Mouse (Mus musculus) liver, embryonic 15.5 days (tissue): ENCODE results near the gene Emc6. TPM values are rescaled to one million over a fixed set of nuclear protein-coding genes. Genes with fewer than 3 reads are reported as not detected.

Source experiments
- ATAC-seq: fragments of 200-750 bp; cut with Nextera tagmentation; 2 replicates; pipeline ENCODE4 v1.8.0; 2017; ENCODE audit warnings: moderate number of reproducible peaks, mild to moderate bottlenecking, moderate library complexity; ENCODE audit not compliant: insufficient read depth
- H3K27ac ChIP-seq: fragments of 300-500 bp; sonication (generic); replicated peaks from 2 replicates; pipeline ENCODE4 v1.5.1; 2015; ENCODE audit warnings: mild to moderate bottlenecking, inconsistent platforms
- H3K27me3 ChIP-seq: fragments of 300-500 bp; sonication (generic); 2 replicates; pipeline ENCODE4 v1.6.1; 2015; ENCODE audit warnings: mild to moderate bottlenecking, inconsistent platforms
- H3K36me3 ChIP-seq: fragments of 300-500 bp; sonication (generic); replicated peaks from 2 replicates; pipeline ENCODE4 v1.6.1; 2015; ENCODE audit warnings: moderate library complexity, mild to moderate bottlenecking, inconsistent platforms
- H3K4me1 ChIP-seq: fragments of 300-500 bp; sonication (generic); replicated peaks from 2 replicates; pipeline ENCODE4 v1.6.1; 2015; ENCODE audit warnings: inconsistent platforms
- H3K4me2 ChIP-seq: fragments of 300-500 bp; sonication (generic); 2 replicates; pipeline ENCODE4 v1.6.1; 2015; ENCODE audit warnings: moderate library complexity, mild to moderate bottlenecking, inconsistent platforms
- H3K4me3 ChIP-seq: fragments of 300-500 bp; sonication (generic); replicated peaks from 2 replicates; pipeline ENCODE4 v1.5.1; 2015; ENCODE audit warnings: mild to moderate bottlenecking, inconsistent platforms
- H3K9ac ChIP-seq: fragments of 300-500 bp; sonication (generic); 2 replicates; pipeline ENCODE4 v1.6.1; 2015; ENCODE audit warnings: moderate library complexity, mild to moderate bottlenecking, inconsistent platforms
- H3K9me3 ChIP-seq: fragments of 300-500 bp; sonication (generic); replicated peaks from 2 replicates; pipeline ENCODE4 v1.6.1; 2016; ENCODE audit warnings: inconsistent platforms
- WGBS: fragments of 180-500 bp; shearing (Covaris S2); methylation state at CpG from one replicate; pipeline ENCODE4 v1.1.7; 2015; ENCODE audit warnings: mixed read lengths; ENCODE audit not compliant: insufficient replicate concordance; 5-methylcytosine and 5-hydroxymethylcytosine counted together
- polyA plus RNA-seq: library from polyadenylated mRNA; unstranded; fragments of >200 nt; fragmentation: Nextera tagmentation; extraction: Ambion mirVana; gene quantifications from 2 replicates; pipeline ENCODE4 v1.2.1, GENCODE M21; 2015

Emc6 gene
- polyA plus RNA-seq, 1 experiment from 2014 or later = 73.6 TPM

DNA sequence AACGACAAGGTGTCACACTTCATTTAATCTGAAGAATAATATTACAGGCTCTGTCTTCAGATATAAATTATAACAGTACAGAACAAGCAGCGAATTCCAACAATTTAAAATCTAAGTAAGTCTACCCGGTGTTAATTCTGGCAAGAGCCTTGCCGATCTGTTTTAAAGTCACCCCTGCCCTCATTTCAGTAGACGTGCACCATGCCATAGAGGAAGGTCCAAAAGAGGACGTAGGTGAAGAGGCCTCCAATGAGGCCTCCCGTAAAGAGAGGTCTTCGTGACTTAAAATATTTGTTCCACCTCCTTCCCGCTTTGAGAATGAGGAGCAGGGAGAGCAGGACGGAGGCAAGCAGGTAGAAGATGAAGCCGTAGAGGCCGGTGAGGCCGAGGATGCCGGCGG, 651 bp downstream of the Emc6 start:
- peak overlapping the region; percentile 97 for H3K4me2 ChIP-seq
- ATAC-seq = no peak
- H3K4me3 ChIP-seq = peak overlapping the region; percentile 96
- peak overlapping the region; percentile 84 for H3K9ac ChIP-seq
- peak overlapping the region; percentile 82 for H3K27ac ChIP-seq
- H3K9me3 ChIP-seq = no peaks in the 10 kb centered on the region
- H3K36me3 ChIP-seq = peaks cover 19% of the 10 kb centered on the region
- no peaks in the 10 kb centered on the region for H3K27me3 ChIP-seq
- H3K4me1 ChIP-seq = peaks cover 42% of the 10 kb centered on the region
- WGBS = 1% methylated on average over 15 of the region's 15 CpGs

DNA sequence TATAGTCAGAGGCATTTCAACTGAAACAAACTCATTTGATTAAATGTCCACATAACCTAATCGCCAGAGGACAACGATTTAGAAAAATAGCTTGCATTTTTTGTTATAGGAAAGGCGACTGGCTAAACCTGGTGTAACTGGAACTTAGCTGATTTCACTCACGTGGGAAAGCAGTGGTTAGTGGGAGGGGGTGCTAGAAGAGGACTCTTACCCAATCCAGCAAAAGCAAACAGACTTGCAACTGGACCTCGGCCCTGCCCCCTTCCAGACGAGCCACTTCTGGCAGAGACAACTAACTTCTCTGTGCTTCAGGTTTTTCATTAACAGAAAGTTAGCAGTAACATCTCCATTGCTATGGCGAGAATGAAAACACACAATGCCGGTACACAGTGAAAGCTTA, 1.2 kb downstream of the Emc6 start:
- Histone ChIP-seq H3K4me2 (peak overlapping the region; percentile 97), H3K9me3 (no peaks in the 10 kb centered on the region), H3K27ac (peak overlapping the region; percentile 82), H3K4me3 (peak overlapping the region; percentile 96), H3K36me3 (peaks cover 19% of the 10 kb centered on the region), H3K9ac (peak overlapping the region; percentile 84), H3K4me1 (peaks cover 42% of the 10 kb centered on the region), H3K27me3 (no peaks in the 10 kb centered on the region)
- WGBS = 27% methylated on average over 8 of the region's 8 CpGs
- no peak for ATAC-seq

DNA sequence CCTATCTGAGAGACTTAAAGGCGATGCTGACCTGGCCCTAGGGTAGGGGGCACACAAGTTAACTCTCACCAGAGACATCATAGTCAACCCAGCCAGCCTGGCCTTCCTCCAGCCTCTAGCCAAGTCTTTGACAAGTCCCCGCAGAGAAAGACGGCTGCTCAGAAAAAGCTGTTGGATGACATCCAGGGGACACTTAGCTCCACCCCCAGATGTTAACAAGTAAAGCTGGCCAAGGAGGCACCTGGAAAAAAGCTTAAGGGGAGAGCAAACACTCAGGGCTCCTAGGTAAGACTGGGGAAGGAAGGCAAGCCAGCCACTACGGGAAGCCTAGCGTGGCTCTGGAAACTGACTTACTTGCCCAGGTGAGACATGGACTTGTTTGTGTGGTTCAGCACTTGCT, 4.7 kb downstream of the Emc6 start:
- Histone ChIP-seq H3K4me1 (peaks cover 25% of the 10 kb centered on the region), H3K9me3 (no peaks in the 10 kb centered on the region), H3K27me3 (no peaks in the 10 kb centered on the region), H3K36me3 (peaks cover 19% of the 10 kb centered on the region), H3K4me2 (no peak overlapping the region), H3K4me3 (no peak overlapping the region), H3K27ac (no peak overlapping the region), H3K9ac (no peak overlapping the region)
- 64% methylated on average over 5 of the region's 5 CpGs for WGBS
- ATAC-seq = no peak

DNA sequence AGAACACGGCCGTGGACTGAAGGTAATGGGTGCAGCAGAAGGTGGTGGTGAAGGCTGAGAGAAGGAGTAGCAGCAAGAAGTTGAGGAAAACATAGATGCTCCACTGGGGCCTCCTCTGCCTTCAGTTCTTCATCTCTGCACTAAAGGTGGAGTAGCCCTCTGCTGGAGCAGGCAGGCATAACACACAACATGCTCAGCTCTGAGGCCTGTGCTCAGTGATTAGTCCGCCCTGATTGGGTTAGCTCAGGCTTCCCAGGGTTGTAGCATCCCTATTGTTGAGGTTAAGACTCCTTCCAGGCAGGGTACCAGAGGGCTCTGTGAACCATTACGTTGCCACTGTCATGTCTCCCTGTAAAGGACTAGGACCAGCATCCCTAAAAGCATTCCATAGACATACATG, 7.6 kb downstream of the Emc6 start:
- Histone ChIP-seq H3K9me3 (no peaks in the 10 kb centered on the region), H3K36me3 (peaks cover 16% of the 10 kb centered on the region), H3K4me2 (no peak overlapping the region), H3K4me3 (no peak overlapping the region), H3K4me1 (peaks cover 6% of the 10 kb centered on the region; the same call in 1 of the 2 replicates), H3K9ac (no peak overlapping the region), H3K27me3 (no peaks in the 10 kb centered on the region), H3K27ac (no peak overlapping the region)
- no peak for ATAC-seq
- 41% methylated on average over 4 of the region's 4 CpGs for WGBS

DNA sequence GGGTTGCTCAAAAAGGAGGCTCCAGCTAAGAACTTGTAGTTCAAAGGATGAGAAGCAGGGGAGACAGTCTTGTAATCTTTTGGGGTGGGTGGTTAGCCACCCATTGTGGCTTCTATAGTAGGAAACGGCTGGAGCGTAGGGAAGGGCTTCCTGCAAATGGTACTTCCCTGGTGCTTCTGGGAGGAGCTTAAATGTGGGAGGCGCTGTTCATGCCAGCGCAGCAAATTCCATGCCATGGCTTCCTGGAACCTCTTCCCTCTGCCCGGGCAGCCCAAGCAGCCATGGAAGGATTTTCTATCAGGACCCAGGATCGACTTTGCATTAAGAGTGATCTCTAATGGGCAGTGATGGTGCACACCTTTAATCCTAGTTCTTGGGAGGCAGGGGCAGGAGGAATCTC, 8.3 kb downstream of the Emc6 start:
- peaks cover 4% of the 10 kb centered on the region; the same call in 1 of the 2 replicates for H3K4me1 ChIP-seq
- WGBS = 68% methylated on average over 6 of the region's 6 CpGs
- peaks cover 10% of the 10 kb centered on the region for H3K36me3 ChIP-seq
- H3K9ac ChIP-seq = no peak overlapping the region
- H3K27me3 ChIP-seq = no peaks in the 10 kb centered on the region
- no peaks in the 10 kb centered on the region for H3K9me3 ChIP-seq
- H3K4me3 ChIP-seq = no peak overlapping the region
- no peak overlapping the region for H3K27ac ChIP-seq
- H3K4me2 ChIP-seq = no peak overlapping the region
- no peak for ATAC-seq

DNA sequence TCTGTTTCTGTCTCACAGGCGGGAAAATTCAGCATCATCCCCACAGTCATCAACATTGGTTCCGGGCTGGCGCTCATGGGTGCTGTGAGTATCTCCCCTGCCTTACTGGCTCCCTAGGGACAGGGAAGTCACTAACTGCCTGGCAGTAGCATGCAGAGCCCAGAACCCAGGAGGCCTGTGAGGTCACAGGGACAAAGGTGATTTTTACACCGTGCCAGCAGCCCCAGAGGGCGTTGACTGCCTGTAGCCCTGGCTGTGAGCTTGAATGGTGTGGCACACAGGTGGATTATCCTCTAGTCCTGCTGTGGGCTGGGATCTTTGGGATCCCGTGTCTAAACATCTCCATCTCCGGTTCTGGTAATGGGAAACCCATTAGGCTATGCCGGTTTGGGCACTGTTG, 8.8 kb downstream of the Emc6 start:
- Histone ChIP-seq H3K27me3 (no peaks in the 10 kb centered on the region), H3K4me3 (no peak overlapping the region), H3K9ac (no peak overlapping the region), H3K9me3 (no peaks in the 10 kb centered on the region), H3K27ac (no peak overlapping the region), H3K36me3 (peaks cover 5% of the 10 kb centered on the region), H3K4me1 (peaks cover 4% of the 10 kb centered on the region; the same call in 1 of the 2 replicates), H3K4me2 (no peak overlapping the region)
- 78% methylated on average over 8 of the region's 8 CpGs for WGBS
- ATAC-seq = no peak

DNA sequence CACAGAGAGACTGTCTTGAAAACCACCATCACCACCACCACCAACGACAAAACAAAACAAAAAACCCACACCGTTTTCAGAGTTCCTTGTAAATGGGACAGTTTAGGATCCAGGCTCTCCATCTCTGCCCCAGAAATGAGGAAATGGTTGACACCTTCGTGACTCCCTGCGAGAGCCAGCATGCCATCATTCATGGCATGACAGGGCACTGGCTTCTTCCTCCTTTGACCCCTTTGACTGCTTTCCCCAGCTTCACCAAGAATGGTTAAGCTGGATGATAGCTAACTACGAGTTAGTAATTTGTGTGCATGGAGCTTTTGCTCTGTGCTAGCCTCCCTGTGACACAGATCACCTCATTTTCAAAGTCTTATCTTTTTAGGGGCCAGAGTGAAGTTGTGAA, 14.6 kb downstream of the Emc6 start:
- H3K9ac ChIP-seq = no peak overlapping the region
- WGBS = 16% methylated on average over 5 of the region's 5 CpGs

DNA sequence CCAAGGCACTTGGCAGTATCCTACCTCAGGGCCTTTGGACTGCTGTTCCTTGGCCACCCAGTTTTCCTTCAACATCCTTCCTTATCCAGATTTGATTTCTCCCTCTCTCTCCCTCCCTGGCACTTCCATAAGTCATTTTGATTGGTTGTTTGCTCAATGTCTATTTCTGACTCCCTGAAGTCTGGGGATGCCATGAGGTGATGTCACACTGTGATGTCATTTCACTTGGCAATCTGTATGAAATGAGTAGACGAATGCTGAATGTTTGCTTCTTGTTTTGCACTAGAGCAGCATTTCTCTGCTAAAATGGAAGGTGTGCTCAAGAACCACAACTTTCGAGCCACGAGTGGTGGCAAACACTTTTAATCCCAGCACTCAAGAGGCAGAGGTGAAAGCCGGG, 15.2 kb downstream of the Emc6 start:
- no peaks in the 10 kb centered on the region for H3K9me3 ChIP-seq
- ATAC-seq = no peak
- H3K4me2 ChIP-seq = no peak overlapping the region
- no peaks in the 10 kb centered on the region for H3K36me3 ChIP-seq
- H3K27me3 ChIP-seq = peaks cover 36% of the 10 kb centered on the region
- no peak overlapping the region for H3K9ac ChIP-seq
- H3K27ac ChIP-seq = no peak overlapping the region
- WGBS = 71% methylated on average over 4 of the region's 4 CpGs
- no peak overlapping the region for H3K4me3 ChIP-seq
- H3K4me1 ChIP-seq = no peaks in the 10 kb centered on the region

More for the DNA sequence above, 14.6 kb downstream of the Emc6 start:
- no peaks in the 10 kb centered on the region for H3K4me1 ChIP-seq
- H3K9me3 ChIP-seq = no peaks in the 10 kb centered on the region
- no peak overlapping the region for H3K27ac ChIP-seq
- H3K36me3 ChIP-seq = no peaks in the 10 kb centered on the region
- no peak overlapping the region for H3K4me2 ChIP-seq
- peaks cover 36% of the 10 kb centered on the region for H3K27me3 ChIP-seq
- ATAC-seq = no peak
- no peak overlapping the region for H3K4me3 ChIP-seq

DNA sequence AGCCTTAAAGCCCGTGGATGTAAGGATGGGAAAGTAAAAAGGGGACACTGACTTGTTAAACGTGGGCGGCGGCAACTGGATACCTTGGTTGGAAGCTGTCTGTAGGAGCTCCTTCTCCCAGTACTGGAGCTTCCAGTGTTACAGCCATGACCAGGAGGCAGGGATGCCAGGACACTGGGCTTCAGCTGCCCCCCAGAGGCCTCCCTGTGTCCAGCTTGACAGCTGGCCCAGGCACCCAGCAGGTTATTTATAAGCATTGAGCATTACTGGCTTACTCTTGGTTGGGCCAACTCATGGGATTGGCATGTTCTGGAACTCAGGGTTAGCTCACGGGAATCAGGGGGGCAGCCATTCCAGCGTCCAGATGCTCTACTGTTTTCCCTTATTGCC, 16.0 kb downstream of the Emc6 start:
- 35% methylated on average over 6 of the region's 6 CpGs for WGBS
- peak overlapping the region; percentile 64 for H3K4me2 ChIP-seq
- no peaks in the 10 kb centered on the region for H3K36me3 ChIP-seq
- no peaks in the 10 kb centered on the region for H3K4me1 ChIP-seq
- no peak for ATAC-seq
- no peak overlapping the region for H3K9ac ChIP-seq
- peak overlapping the region; percentile 39; the same call in 1 of the 2 replicates for H3K4me3 ChIP-seq
- H3K9me3 ChIP-seq = no peaks in the 10 kb centered on the region
- no peak overlapping the region for H3K27ac ChIP-seq
- H3K27me3 ChIP-seq = peaks cover 36% of the 10 kb centered on the region

DNA sequence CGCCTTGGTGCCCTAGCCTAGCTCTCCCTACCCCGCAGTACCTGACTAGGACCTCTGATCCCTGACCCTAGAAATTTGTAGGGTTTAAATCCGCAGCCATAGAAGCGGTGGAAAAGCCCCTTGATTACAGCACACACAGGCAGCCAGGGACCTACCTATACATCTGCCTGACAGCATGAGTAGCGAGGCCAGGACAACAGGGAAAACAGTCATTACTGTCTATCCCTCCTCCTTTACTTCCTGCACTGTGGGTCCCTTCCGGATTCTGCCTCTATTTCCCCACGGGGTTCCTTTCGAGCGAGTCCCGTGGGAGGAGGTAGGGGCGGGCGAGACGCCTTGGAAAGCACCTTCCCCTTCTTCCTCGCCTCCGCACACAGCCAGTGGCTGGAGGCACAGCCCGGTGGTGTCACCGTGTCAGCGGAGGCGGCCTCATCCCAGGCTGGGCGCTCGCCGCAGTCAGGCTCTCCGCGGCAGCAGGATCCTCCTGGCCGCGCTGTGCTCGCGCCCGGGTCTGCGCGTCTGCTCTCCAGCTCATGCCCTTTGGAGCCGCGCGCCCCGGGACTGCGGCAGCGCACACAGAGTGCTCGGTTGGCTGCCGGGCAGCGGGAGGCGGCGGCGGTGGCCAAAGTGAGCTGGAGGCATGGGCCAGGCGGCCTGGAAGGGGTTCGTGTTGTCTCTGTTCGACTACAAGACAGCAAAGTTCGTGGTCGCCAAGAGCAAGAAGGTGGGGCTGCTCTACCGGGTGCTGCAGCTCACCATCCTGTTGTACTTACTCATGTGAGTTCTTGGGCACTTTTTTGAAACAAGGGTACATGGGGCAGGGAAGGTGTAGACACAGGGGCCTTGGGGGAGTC, 16.7 kb downstream of the Emc6 start, which contains the start of gene P2rx5:
P2rx5 (plus strand) TSS at position 465 of the 854 bp plus-strand sequence.
- whole genome bisulfite sequencing = 3% methylated on average over 49 of the region's 49 CpGs
- Histone ChIP-seq H3K4me2 (peak within 1 kb of the TSS; percentile 64), H3K9me3 (no peaks in the 10 kb centered on the region), H3K27ac (no peak within 1 kb of the TSS), H3K4me3 (peak within 1 kb of the TSS; percentile 39), H3K27me3 (peaks cover 42% of the 10 kb centered on the region), H3K9ac (no peak within 1 kb of the TSS), H3K36me3 (no peaks in the 10 kb centered on the region), H3K4me1 (no peaks in the 10 kb centered on the region)
- ATAC-seq = peak; percentile 25; the same call in 1 of the 2 replicates

DNA sequence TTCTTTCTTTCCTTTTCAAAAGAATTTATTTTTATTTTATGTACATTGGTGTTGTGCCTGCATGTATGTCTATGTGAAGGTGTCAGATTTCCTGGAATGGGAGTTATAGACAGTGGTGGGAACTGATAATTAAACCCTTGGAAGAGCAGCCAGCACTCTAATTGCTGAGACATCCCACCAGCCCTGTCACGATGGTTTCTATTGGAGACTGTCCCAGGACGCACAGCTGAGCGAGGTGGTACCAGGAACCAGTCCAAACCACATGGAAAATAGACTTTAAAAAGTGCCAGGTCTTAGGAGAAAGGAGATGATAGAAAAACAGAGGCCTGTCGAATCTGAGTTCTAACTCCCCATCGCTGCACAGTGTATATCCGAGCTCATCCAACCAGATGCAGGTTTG, 21.8 kb downstream of the Emc6 start:
- H3K4me3 ChIP-seq = no peak overlapping the region
- WGBS = 61% methylated on average over 6 of the region's 6 CpGs
- no peaks in the 10 kb centered on the region for H3K4me1 ChIP-seq
- peaks cover 30% of the 10 kb centered on the region for H3K27me3 ChIP-seq
- H3K4me2 ChIP-seq = no peak overlapping the region
- H3K9me3 ChIP-seq = no peaks in the 10 kb centered on the region
- H3K9ac ChIP-seq = no peak overlapping the region
- H3K36me3 ChIP-seq = no peaks in the 10 kb centered on the region
- no peak for ATAC-seq
- H3K27ac ChIP-seq = no peak overlapping the region
